Mouse (Mus musculus): Measurements from ENCODE around the gene Ago4.

Gene Ago4

GRCm38 (mm10) chr4:126469334-126469733 lies 63.9 kb downstream of the Ago4 start:
- DNase-seq (ENCODE audit: low spot score in 2 of 2): no peak

- no peak for DNase-seq (ENCODE audit: low spot score in 2 of 2)
Observed at GRCm38 (mm10) chr4:126468925-126469324, 64.3 kb downstream of the Ago4 start.

- peak; percentile 94 to 95 for DNase-seq (ENCODE audit: low spot score in 2 of 2)
Observed at GRCm38 (mm10) chr4:126468285-126468901, 64.9 kb downstream of the Ago4 start, which contains the start of gene Ago1. TSS of gene Ago1 (minus strand) at chr4:126468583.

- DNase-seq (ENCODE audit: low spot score in 2 of 2): peak; percentile 64 to 68
Observed at GRCm38 (mm10) chr4:126467721-126468284, 65.5 kb downstream of the Ago4 start.

GRCm38 (mm10) chr4:126466251-126466750 lies 67.0 kb downstream of the Ago4 start:
- no peak for DNase-seq (ENCODE audit: low spot score in 2 of 2)

GRCm38 (mm10) chr4:126465843-126466242 lies 67.4 kb downstream of the Ago4 start:
- peak in 1 of 2 experiments; percentile 18 for DNase-seq (ENCODE audit: low spot score in 2 of 2)

GRCm38 (mm10) chr4:126464892-126465235 lies 68.4 kb downstream of the Ago4 start:
- no peak for DNase-seq (ENCODE audit: low spot score in 2 of 2)

- no peak for DNase-seq (ENCODE audit: low spot score in 2 of 2)
Observed at GRCm38 (mm10) chr4:126464189-126464891, 68.9 kb downstream of the Ago4 start.

GRCm38 (mm10) chr4:126455441-126455840 lies 77.8 kb downstream of the Ago4 start:
- no peak for DNase-seq (ENCODE audit: low spot score in 2 of 2)

GRCm38 (mm10) chr4:126454547-126455254 lies 78.6 kb downstream of the Ago4 start:
- DNase-seq (ENCODE audit: low spot score in 2 of 2): no peak

GRCm38 (mm10) chr4:126450268-126450667 lies 83.0 kb downstream of the Ago4 start:
- no peak for DNase-seq (ENCODE audit: low spot score in 2 of 2)

GRCm38 (mm10) chr4:126447126-126447525 lies 86.1 kb downstream of the Ago4 start:
- DNase-seq (ENCODE audit: low spot score in 2 of 2): no peak

- peak in 1 of 2 experiments; percentile 5 for DNase-seq (ENCODE audit: low spot score in 2 of 2)
Observed at GRCm38 (mm10) chr4:126444528-126444927, 88.7 kb downstream of the Ago4 start.

Data from urinary bladder, postnatal 4 days (tissue).